Mouse (Mus musculus): ENCODE results near the gene Tacc2. TPM values are rescaled to one million over a fixed set of nuclear protein-coding genes. Genes with fewer than 3 reads are reported as not detected.
A peak's percentile ranks its signal among the peaks of the same experiment; 100 is the strongest.

Tacc2 gene
- polyA plus RNA-seq, 1 experiment from 2014 or later, result 45.2 TPM

DNA sequence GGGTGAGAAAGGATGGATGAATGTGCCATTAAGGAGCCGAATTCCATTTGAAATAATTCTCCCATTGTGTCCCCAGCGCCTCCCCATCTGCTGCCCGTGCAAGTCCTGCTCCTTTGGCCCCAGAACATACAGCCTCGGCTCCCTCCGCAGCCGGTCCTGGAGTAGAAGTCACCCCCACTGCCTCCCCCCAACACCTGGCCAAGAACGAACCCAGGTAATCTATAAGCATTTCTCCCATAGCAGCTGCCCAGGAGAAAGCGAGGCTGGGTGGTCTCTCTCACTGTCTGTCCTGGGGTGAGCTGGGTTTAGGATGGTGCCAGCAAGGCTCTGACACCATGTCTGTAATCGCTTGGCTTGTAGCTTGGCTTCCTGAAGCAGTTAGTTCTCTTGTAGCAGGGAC lies 97.3 kb downstream of the Tacc2 start:
- Histone ChIP-seq H3K9ac (no peak overlapping the region), H3K36me3 (ENCODE audit: poor library complexity, severe bottlenecking) (no peaks in the 10 kb centered on the region), H3K27ac (no peak overlapping the region), H3K27me3 (no peaks in the 10 kb centered on the region), H3K9me3 (replicated peaks) (no peaks in the 10 kb centered on the region), H3K4me1 (peaks cover 40% of the 10 kb centered on the region), H3K4me2 (no peak overlapping the region), H3K4me3 (no peak overlapping the region)
- ATAC-seq, result no peak
- 64% methylated on average over 9 of the region's 9 CpGs for WGBS

DNA sequence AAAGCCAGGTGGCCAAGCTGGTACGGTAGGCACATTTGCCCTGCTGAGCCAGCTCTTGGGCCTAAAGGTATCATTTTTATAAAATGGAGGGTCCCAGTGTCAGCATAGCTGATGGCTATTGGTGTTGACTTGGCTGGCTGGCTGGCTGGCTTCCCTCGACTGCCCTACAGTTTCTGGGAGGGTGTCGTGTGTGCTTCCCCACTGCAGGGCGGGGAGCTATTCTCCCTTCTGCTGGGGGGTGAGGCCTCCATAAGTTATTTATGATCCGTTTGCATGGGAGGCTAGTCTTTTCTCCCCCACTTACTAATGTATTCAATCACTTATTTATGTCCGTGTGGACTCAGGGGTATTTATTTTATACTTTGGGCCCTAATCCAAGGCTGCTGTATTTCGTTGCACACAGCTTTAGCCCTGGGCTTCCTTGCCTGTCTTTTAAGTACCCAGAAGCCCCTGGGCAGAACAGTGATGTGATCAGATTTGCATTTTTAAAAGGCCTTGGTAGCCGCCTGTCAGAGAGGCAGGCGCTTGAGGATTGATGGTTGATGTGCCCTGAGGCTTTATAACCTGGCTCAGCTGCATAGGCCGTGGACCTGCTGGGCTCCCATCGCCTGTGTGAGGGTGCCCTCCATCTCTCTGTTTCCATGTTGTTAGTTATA lies 99.8 kb downstream of the Tacc2 start:
- H3K9ac ChIP-seq, result no peak overlapping the region
- peak; percentile 63 for ATAC-seq
- 57% methylated on average over 11 of the region's 11 CpGs for WGBS

GRCm38 (mm10) chr7:130677541-130678274 lies 100.5 kb downstream of the Tacc2 start:
- ATAC-seq, result peak; percentile 38; the same call in 1 of the 2 replicates
- Histone ChIP-seq H3K27me3 (no peaks in the 10 kb centered on the region), H3K36me3 (ENCODE audit: poor library complexity, severe bottlenecking) (no peaks in the 10 kb centered on the region), H3K4me1 (peaks cover 20% of the 10 kb centered on the region), H3K4me3 (no peak overlapping the region), H3K9ac (no peak overlapping the region), H3K4me2 (no peak overlapping the region), H3K9me3 (replicated peaks) (no peaks in the 10 kb centered on the region), H3K27ac (peak overlapping the region; percentile 37; the same call in 1 of the 2 replicates)
- WGBS, result 65% methylated on average over 12 of the region's 12 CpGs

More for the DNA sequence above, 99.8 kb downstream of the Tacc2 start:
- H3K4me1 ChIP-seq, result peaks cover 20% of the 10 kb centered on the region
- no peak overlapping the region for H3K4me2 ChIP-seq
- no peaks in the 10 kb centered on the region for H3K9me3 ChIP-seq (replicated peaks)
- peak overlapping the region; percentile 37 for H3K27ac ChIP-seq
- H3K36me3 ChIP-seq (ENCODE audit: poor library complexity, severe bottlenecking), result no peaks in the 10 kb centered on the region
- no peaks in the 10 kb centered on the region for H3K27me3 ChIP-seq
- no peak overlapping the region for H3K4me3 ChIP-seq

DNA sequence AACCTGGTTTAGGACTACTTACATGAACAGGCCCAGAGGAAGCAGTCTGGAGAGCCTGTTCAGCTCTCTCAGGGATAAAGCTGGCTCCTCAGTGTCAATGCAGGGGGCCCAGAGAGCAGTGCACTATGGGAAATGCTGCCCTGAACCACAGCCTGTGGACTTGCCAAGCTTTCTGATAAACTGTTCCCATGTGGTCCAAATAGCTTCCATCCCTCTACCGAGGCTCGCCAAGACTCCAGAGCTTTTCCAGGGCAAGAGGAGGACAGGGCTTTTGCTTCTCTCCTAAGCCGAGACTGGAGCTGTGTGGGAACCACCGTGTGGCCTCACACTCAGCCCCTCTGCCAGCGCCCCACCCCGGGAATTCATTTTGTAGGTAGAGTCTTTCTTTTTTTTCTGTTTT lies 101.2 kb downstream of the Tacc2 start:
- no peak overlapping the region for H3K9ac ChIP-seq
- H3K4me1 ChIP-seq, result peaks cover 19% of the 10 kb centered on the region
- H3K27ac ChIP-seq, result no peak overlapping the region
- 96% methylated on average over 6 of the region's 6 CpGs for WGBS
- H3K27me3 ChIP-seq, result no peaks in the 10 kb centered on the region
- no peak overlapping the region for H3K4me3 ChIP-seq
- H3K36me3 ChIP-seq (ENCODE audit: poor library complexity, severe bottlenecking), result no peaks in the 10 kb centered on the region
- no peaks in the 10 kb centered on the region for H3K9me3 ChIP-seq (replicated peaks)
- H3K4me2 ChIP-seq, result no peak overlapping the region
- ATAC-seq, result no peak

GRCm38 (mm10) chr7:130681798-130682197 lies 104.6 kb downstream of the Tacc2 start:
- no peak overlapping the region for H3K4me2 ChIP-seq
- H3K4me1 ChIP-seq, result peaks cover 14% of the 10 kb centered on the region
- H3K27ac ChIP-seq, result no peak overlapping the region
- ATAC-seq, result no peak
- H3K27me3 ChIP-seq, result no peaks in the 10 kb centered on the region
- 79% methylated on average over 4 of the region's 4 CpGs for WGBS
- no peak overlapping the region for H3K9ac ChIP-seq
- no peaks in the 10 kb centered on the region for H3K36me3 ChIP-seq (ENCODE audit: poor library complexity, severe bottlenecking)
- no peaks in the 10 kb centered on the region for H3K9me3 ChIP-seq (replicated peaks)
- no peak overlapping the region for H3K4me3 ChIP-seq

- no peak overlapping the region for H3K27ac ChIP-seq
- no peaks in the 10 kb centered on the region for H3K9me3 ChIP-seq (replicated peaks)
- H3K4me2 ChIP-seq, result no peak overlapping the region
- no peak overlapping the region for H3K9ac ChIP-seq
- H3K4me1 ChIP-seq, result peaks cover 12% of the 10 kb centered on the region
- WGBS, result 71% methylated on average over 4 of the region's 4 CpGs
- no peaks in the 10 kb centered on the region for H3K27me3 ChIP-seq
- no peak for ATAC-seq
- H3K36me3 ChIP-seq (ENCODE audit: poor library complexity, severe bottlenecking), result no peaks in the 10 kb centered on the region
- no peak overlapping the region for H3K4me3 ChIP-seq
Observed at GRCm38 (mm10) chr7:130688601-130689000, 111.4 kb downstream of the Tacc2 start.

GRCm38 (mm10) chr7:130690869-130691268 lies 113.6 kb downstream of the Tacc2 start:
- H3K36me3 ChIP-seq (ENCODE audit: poor library complexity, severe bottlenecking), result no peaks in the 10 kb centered on the region
- no peak overlapping the region for H3K4me3 ChIP-seq
- H3K9ac ChIP-seq, result no peak overlapping the region
- WGBS, result 82% methylated on average over 6 of the region's 6 CpGs
- no peaks in the 10 kb centered on the region for H3K9me3 ChIP-seq (replicated peaks)
- H3K27me3 ChIP-seq, result no peaks in the 10 kb centered on the region
- no peak for ATAC-seq
- H3K4me1 ChIP-seq, result peaks cover 35% of the 10 kb centered on the region
- no peak overlapping the region for H3K27ac ChIP-seq
- no peak overlapping the region for H3K4me2 ChIP-seq

GRCm38 (mm10) chr7:130691931-130692330 lies 114.7 kb downstream of the Tacc2 start:
- Histone ChIP-seq H3K4me2 (peak overlapping the region; percentile 76), H3K4me3 (peak overlapping the region; percentile 73), H3K9ac (peak overlapping the region; percentile 93), H3K27me3 (no peaks in the 10 kb centered on the region), H3K36me3 (ENCODE audit: poor library complexity, severe bottlenecking) (no peaks in the 10 kb centered on the region), H3K9me3 (replicated peaks) (no peaks in the 10 kb centered on the region), H3K4me1 (peaks cover 45% of the 10 kb centered on the region), H3K27ac (peak overlapping the region; percentile 98)
- peak; percentile 2; the same call in 1 of the 2 replicates for ATAC-seq
- WGBS, result 38% methylated on average over 2 of the region's 2 CpGs

- under 1% methylated on average over 39 of the region's 39 CpGs for WGBS
- Histone ChIP-seq H3K27ac (peak overlapping the region; percentile 98), H3K4me2 (peak overlapping the region; percentile 76), H3K36me3 (ENCODE audit: poor library complexity, severe bottlenecking) (no peaks in the 10 kb centered on the region), H3K9ac (peak overlapping the region; percentile 93), H3K9me3 (replicated peaks) (no peaks in the 10 kb centered on the region), H3K27me3 (no peaks in the 10 kb centered on the region), H3K4me1 (peaks cover 50% of the 10 kb centered on the region), H3K4me3 (peak overlapping the region; percentile 73)
- peak; percentile 90 for ATAC-seq
Observed at GRCm38 (mm10) chr7:130692392-130692942, 115.2 kb downstream of the Tacc2 start.

GRCm38 (mm10) chr7:130692943-130693799 lies 115.9 kb downstream of the Tacc2 start:
- ATAC-seq, result peak; percentile 77
- 1% methylated on average over 19 of the region's 19 CpGs for WGBS
- Histone ChIP-seq H3K36me3 (ENCODE audit: poor library complexity, severe bottlenecking) (no peaks in the 10 kb centered on the region), H3K9ac (peak overlapping the region; percentile 93), H3K27me3 (no peaks in the 10 kb centered on the region), H3K9me3 (replicated peaks) (no peaks in the 10 kb centered on the region), H3K4me3 (peak overlapping the region; percentile 73), H3K4me2 (peak overlapping the region; percentile 76), H3K4me1 (peaks cover 50% of the 10 kb centered on the region), H3K27ac (peak overlapping the region; percentile 98)

DNA sequence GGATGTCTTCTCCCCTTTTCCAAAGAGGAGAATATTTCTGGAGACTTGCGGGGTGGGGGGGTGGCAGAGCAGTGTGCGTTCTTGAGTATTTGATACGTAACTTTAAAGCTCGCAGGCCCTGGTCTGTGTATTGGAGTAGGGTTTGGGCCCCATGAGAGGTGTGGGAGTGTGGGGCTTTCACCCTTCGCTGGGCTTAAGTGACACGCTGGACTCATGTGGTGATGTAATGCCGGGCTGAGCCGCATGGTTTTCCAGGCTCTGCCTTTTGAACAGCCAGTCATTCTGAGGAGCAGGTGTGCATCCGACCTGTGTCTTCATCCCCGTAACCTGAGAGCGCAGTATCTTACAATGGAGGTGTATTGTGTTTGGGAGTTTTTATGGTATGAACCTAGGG lies 116.6 kb downstream of the Tacc2 start:
- Histone ChIP-seq H3K9me3 (replicated peaks) (no peaks in the 10 kb centered on the region), H3K9ac (peak overlapping the region; percentile 93), H3K27ac (peak overlapping the region; percentile 98), H3K4me3 (peak overlapping the region; percentile 73), H3K4me1 (peaks cover 54% of the 10 kb centered on the region), H3K27me3 (no peaks in the 10 kb centered on the region), H3K36me3 (ENCODE audit: poor library complexity, severe bottlenecking) (no peaks in the 10 kb centered on the region; the same call in 1 of the 2 replicates), H3K4me2 (peak overlapping the region; percentile 76)
- WGBS, result 8% methylated on average over 11 of the region's 11 CpGs
- 0 out of 2 replicates have a peak, but pooled peaks have one; percentile 14 for ATAC-seq

Measured in forebrain, embryonic 13.5 days (tissue).